Mouse (Mus musculus): ENCODE data around the gene Cd47. TPM values are rescaled to one million over a fixed set of nuclear protein-coding genes. Genes with fewer than 3 reads are reported as not detected.

Gene Cd47
- total RNA-seq, 2 experiments from 2014 or later: 145 to 360 TPM

DNA sequence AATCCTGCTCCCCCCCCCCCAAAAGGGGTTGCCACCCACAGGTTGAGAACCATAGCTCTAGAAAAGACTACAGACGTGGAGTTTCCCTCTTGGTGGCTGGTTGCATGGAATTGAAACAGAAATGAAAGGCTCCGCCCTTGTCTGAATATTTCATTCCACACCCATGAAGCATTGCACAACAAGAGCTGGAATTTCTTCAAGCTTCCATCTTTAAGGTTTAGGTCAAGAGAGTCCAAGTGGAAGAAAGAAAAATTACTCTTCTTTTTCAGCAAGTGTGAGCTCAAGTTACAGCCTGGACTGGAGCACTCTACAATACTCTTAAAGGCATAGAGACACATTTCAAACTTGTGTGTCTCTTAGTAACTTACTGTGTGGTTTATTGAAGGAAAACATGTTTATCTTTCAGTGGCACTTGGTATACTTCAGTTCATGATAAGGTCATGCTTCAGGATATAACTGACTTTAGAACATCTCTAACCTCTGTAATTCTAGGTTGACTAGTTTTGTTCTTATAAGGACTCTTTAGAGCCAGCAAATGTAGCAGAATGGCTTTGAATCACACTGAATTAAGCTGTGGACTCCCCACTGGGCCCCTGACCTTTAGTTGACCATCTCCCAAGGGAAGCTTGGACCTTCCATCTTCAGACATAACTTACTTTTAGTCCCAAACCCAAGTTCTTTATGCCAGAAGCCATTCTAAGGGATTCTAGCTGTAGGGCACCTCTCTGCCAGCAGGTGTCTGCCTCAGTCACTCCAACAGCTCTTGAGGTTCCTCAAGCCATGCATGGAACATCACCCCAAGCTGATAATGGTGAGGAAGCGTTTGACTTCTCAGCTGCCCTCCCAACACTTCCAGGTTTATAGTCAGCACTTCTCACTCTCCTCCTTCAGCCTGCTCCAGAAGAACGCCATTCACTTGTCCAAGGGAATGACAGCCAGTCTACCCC, 58.8 kb downstream of the Cd47 start:
- ATAC-seq (ENCODE audit: poor library complexity, severe bottlenecking): no peak

DNA sequence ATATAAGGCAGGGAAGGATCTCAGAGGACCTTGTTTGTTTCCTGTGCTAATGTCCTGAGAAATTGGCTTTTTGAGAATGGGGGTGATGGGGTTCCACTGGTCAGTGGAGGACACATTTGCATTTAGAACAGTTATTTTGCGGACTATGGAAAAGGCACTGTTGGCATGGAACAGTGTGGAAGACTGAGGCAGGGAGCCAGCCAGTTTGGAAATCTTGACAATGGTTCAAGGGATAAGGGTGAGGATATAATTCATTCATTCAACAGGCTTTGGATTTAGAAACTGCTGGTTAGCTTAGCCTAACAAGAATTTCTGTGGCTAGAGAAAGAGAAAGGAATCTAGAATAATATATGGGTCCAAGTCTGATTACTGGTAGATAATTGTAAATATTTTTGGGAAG, 61.7 kb downstream of the Cd47 start:
- no peak for ATAC-seq (ENCODE audit: poor library complexity, severe bottlenecking)

DNA sequence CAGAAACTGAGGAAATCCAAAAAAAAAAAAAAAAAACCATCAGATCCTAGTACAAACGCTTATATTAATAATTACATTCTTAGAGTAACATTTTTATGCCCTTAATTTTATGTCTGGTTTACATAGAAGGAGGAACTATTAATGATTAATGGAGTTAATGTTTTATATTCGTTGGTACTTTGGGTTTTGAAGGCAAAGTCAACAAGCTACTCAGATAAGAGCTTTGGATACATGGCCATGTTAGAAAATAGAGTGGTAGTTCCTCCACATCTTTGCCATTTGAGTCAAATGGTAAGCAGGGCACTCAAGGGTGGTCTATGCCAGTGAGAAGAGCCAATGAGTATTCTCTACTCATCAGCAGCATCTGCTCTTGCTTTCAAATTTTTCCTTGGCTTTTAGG, 66.3 kb downstream of the Cd47 start:
- no peak for ATAC-seq (ENCODE audit: poor library complexity, severe bottlenecking)

DNA sequence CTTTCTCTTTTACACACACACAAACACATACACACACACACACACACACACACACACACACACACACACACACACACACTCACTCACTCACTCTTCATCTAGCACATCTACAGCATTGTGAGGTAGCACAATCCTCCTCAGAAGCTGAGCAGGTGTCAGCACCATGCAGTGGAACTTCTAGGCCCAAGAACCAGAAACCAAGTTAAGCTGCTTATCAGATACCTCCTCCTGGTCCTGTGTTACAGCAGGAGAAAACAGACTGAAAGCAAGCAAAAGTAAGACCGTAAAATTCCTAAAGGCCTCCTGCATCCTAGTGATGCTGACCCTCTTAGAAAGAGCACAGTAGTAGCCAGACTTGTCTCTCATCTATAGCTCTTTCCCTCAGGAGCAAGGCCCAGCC, 67.9 kb downstream of the Cd47 start:
- ATAC-seq (ENCODE audit: poor library complexity, severe bottlenecking): no peak

DNA sequence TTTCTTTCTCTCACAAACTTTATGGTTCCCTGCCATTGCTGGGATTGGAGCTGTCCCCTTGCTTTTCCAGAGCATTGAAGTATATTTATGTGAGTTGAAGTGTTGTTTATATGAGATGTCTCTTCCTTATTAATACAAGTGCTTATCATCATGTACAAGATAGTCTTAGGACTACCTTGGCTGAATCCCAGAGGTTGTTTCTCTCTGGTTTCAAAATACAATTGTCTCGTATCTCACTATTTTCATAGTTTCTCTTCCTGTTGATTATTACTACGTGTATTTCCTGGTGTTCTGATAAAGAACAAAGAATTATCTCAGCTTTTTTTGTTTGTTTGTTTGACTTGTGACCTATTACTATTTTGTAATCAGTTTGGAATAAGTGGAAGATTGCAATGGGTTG, 73.6 kb downstream of the Cd47 start:
- no peak for ATAC-seq (ENCODE audit: poor library complexity, severe bottlenecking)

DNA sequence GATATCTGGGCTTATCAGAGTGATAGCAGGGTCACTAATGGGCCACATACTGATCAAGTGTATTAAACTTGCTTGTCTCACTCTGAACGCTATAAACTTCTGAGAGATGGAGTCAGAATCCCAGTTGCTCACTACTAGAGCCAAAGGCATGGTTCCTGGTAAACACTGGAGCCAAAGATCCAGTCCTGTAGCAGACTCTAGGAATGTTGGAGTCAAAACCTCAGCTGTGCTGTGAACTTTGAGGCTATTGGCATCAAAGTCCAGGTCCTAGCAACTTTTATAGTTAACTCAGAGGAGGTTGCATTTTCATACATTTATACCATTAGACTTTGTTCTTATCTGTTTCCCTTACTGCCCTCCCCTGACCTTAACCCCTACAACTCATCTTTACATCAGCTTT, 74.2 kb downstream of the Cd47 start:
- no peak for ATAC-seq (ENCODE audit: poor library complexity, severe bottlenecking)

DNA sequence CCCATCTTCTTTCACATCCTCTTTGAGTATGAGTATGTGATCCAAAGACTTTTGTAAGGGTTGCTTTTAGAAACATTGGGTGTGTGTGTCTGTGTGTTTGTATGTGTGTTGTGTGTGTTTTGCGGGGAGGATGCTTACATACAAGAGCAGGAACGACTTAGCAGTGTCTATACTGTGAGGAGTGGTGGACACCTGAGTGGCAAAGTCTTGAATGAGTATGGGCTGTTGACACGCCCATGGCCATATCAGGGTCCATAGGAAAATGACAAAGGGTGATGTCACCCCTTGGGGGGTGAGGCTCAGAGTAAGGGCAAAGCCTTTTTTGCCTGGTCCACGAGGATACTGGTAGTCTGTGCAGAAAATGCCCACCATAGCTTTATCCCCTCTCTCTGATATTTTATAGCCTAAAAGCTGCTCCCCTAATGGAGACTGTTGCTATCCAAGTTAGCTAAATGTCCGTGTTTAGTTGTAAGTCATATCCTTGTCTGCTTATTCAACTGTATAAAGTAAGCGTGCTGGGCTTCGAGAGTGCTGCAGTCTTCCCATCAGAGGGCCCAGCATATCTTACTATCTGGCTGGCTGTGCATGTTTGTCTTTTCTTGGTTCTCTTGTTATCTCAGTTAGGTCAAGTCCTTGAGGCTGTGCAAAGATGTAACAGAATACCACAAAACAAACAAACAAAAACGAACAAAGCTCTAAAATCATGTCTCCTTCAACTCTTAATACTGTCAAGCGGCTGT, 76.1 kb downstream of the Cd47 start:
- ATAC-seq (ENCODE audit: poor library complexity, severe bottlenecking): peak; percentile 44

DNA sequence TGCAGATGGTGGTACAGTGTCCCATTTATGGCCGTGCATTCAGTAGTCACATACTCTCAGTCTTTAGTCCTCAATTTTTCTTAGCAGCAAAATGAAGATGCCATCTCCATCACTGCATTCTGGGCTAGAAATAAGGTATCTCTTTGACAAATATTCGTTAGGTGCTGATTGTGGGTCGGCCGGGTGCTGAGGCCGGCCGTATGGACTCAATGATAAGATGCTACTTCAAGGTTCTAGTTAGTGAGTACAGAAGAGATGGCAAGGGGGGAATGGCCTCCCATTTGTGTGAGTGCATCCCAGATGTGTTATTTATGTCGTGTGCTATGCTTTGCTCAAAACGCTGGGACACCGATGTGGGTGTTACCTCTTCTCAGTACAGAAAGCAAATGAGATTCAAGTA, 76.9 kb downstream of the Cd47 start:
- no peak for ATAC-seq (ENCODE audit: poor library complexity, severe bottlenecking)

DNA sequence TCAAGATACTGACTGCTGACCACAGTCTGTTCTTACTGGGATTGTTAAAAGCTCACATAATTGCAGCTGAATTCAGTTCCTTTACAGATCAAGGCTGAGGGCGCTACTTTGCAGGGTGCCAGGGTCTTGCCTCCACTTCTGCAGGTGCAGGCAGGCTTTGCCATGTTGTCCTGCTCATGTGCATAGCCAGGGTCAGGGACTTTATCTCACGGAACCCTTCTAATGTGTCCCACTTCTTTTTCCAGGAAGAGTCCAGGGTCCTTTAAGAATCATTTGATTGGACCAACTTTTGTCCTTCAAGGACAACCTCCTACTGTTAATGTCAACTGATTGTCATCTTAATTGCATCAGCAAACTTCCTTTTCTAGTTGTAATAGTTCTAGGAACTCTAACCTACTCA, 77.7 kb downstream of the Cd47 start:
- no peak for ATAC-seq (ENCODE audit: poor library complexity, severe bottlenecking)

DNA sequence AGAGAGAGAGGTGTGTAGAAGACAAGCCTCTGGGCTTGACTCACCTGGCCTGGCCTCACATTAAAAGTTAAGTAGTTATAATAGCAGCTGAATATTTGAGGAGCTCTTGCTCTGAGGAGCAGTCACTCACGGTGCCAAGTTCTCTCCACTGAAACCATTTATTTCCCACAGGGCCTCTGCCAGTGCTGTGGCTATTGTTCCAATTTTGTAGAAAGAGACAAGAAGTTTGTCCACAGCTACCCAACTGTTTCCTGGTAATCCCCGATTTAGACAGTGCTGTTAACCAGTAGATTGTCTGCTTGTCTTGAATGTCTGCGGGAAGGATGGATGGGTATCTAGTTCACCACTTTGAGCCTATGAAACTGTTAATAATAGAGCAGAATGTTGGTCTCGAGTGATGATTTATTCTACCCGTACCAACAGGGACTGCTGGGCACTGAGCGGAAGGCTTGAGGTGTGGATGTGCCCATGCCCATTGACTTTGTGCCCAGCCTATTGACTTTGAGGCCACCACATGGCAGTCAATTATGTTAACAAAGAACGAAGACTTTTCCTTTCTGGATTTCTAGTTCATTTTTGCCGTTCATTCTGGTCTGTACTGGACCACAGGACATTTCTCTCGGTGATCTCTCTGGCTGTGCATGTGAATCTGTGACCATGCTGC, 86.2 kb downstream of the Cd47 start:
- no peak for ATAC-seq (ENCODE audit: poor library complexity, severe bottlenecking)

DNA sequence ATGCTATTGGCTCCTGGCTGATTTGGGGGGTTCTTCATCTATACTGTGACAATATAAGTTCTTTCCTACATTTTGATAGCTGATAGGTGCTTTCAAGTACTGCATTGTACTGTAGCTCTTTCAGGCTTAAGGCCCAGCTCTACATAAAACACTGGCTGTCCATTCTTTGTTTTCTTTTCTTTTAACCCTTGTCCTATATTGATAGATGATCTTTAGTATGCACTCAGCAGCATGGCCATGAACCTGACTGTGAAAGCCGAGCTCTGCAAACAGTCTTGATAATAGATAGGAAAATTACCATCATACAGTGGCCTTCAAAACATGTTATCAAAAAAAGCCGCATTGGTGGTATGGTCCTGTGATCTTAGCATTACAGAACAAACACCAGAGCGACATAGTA, 87.0 kb downstream of the Cd47 start:
- ATAC-seq (ENCODE audit: poor library complexity, severe bottlenecking): no peak

DNA sequence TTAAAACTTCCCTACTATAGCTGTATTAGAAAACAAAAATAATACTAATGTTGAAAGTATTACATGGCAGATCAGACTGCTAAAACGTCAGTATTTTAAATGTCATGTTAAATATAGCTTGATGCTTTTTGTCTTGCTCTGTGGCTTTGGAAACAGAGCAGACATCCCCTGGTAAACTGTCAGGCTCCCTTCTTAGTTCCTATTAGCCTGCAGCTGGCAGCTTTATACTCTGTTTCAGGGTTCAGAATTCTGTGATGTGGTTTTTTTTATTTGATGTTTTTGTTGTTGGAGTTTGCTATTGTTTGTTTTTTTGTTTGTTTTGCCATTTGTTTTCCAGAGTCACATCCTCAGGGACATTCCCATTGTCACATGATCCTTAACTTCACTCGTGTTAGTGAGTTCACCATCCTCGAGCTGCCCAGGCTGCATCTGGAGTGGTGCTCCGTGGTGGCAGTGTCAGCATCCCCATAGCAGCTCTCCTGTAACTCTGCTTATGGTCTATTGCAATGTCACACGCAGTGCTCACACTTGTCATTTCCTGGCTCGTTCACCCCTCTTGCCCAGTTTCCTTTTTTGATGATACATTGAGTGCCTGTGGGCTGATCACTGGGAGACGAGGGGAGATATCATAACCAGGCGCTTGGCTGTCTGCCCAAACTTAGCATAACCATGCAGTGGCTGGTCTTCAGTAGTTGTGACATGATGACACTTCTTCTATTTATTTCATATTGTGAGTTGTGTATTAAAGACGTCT, 87.7 kb downstream of the Cd47 start:
- ATAC-seq (ENCODE audit: poor library complexity, severe bottlenecking): peak; percentile 81

DNA sequence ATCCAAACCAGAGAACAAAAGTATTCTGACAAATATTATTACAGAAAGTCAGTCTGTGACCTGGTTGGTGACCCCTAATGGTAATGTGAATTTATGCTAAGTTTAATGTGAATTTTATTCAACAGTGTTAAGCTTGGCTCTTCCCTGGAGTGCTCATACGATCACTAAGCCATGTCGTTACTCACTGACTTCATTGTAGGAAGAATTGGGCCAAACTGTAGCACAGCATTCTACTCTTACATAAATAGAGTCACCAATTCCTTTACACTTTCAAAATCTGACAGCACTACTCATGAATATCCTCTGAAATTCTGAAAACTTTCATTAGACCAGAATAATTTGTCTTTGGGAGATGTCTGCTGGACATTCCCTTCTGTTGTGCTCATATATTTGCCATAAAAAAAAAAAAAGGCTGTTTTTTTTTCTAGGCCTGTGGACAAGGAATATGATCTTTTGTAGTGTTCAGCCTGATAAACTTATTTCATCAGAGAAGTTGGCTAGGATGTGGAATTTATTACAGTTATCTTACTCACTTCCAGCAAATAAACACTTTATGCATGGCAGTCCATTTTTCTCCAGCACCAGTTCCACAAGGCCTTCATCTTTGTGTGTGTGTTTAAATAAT, 88.8 kb downstream of the Cd47 start:
- ATAC-seq (ENCODE audit: poor library complexity, severe bottlenecking): no peak

DNA sequence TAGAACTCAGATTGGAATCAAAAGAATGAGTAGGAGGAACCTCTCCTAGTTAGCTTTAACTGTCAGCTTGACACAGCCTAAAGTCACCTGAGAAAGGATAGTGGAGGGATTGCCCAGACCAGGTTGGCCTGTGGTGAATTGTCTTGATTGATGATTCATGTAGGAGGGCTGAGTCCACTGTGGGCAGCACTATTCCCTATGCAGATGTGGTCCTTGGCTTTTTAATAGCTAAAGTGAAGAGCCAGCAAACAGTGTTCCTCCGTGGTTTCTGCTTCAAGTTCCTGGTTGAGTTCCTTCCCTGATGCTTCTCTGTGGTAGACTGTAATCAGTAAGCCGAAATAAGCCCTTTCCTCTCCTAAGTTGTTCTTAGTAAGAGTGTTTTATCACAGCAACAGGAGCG, 91.9 kb downstream of the Cd47 start:
- no peak for ATAC-seq (ENCODE audit: poor library complexity, severe bottlenecking)

DNA sequence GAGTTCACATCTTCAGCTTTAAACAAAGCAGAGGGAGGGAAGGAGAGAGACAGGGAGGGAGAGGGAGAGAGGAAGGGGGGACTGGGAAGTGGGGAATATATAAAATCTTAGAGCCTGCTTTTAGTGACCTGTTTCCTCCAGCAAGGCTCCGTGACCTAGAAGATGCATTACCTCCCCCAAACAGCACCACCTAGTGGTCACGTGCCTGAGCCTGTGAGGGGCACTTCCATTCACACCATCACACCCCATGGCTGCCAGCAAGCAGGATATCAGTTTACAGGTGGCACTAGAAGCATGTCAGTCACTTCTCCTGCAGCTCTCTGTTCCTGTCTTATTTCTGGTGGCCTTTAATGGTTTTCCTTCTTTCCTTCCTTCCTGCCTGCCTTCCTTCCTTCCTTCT, 92.6 kb downstream of the Cd47 start:
- ATAC-seq (ENCODE audit: poor library complexity, severe bottlenecking): 0 out of 2 replicates have a peak, but pooled peaks have one; percentile 31

DNA sequence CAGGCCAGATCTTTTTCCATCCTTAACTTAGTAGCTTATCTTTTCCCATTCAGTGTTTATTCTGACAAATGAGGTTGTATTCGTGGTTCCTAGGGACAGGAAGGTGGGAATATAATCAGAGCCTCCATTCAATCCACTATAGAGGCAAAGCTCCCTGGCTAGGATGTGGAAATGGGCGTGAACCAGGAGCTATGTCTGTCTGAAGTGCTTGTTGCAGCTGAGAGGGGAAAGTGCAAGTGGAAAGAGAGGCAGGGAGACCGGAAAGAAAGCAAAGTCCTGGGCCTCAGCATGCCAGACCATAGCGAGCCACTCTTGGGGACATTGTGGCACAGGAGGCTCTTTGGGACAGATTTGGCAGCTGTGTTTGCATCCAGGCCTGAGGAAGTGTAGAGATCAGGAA, 94.3 kb downstream of the Cd47 start:
- no peak for ATAC-seq (ENCODE audit: poor library complexity, severe bottlenecking)

DNA sequence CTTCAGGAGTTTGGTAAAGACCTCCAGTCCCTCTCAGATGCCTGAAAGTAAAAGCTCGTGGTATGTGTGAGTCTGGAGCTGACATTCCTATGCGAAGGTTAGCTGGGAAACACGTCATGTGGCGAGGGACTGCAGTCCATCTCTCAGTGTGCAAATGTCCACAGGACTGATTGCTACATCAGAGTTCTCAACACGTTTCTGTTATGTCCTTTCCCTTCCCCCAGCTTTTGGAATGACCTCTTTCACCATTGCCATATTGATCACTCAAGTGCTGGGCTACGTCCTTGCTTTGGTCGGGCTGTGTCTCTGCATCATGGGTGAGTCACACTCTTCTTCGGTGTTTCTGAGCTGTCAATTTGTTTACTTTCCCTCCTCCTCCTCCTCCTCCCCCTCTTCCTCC, 95.8 kb downstream of the Cd47 start:
- ATAC-seq (ENCODE audit: poor library complexity, severe bottlenecking): no peak

DNA sequence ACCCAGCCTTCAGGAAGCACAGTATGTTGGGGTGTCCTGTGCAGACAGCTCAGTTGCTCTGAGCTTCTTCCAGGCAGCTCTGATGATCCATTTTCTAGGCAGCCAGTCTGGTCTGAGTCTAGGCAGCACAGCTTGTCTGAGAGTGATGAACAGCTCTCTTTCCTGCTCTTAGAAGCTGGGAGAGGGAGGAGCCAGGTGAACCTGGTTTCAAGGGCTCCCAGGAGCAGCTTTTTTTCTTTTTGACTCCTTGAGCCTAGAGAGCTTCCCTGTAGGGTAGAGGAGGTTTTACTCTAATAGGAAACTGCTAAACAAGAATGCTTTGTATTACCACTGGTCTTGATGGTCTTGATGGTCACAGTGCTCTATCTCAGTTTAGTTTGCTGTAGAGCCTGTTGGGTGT, 101.1 kb downstream of the Cd47 start:
- no peak for ATAC-seq (ENCODE audit: poor library complexity, severe bottlenecking)

DNA sequence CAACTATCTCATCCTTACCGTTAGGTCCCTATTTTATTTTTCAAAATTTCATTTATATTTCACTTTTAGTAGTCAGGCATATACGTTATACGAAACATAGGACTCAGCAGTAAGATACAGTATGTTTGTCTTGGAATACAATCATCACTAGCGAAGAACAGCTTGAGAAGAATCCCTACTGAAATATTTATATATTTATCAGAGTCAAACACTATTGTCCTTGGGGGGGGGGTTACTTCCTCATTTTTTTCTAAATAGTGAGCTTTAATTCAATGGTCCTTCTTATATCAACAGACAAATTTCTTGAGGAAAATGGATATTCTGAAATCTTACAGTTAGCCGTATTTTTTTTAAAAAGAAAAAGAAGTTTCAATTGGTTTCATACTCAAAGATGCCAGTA, 101.8 kb downstream of the Cd47 start:
- ATAC-seq (ENCODE audit: poor library complexity, severe bottlenecking): no peak

DNA sequence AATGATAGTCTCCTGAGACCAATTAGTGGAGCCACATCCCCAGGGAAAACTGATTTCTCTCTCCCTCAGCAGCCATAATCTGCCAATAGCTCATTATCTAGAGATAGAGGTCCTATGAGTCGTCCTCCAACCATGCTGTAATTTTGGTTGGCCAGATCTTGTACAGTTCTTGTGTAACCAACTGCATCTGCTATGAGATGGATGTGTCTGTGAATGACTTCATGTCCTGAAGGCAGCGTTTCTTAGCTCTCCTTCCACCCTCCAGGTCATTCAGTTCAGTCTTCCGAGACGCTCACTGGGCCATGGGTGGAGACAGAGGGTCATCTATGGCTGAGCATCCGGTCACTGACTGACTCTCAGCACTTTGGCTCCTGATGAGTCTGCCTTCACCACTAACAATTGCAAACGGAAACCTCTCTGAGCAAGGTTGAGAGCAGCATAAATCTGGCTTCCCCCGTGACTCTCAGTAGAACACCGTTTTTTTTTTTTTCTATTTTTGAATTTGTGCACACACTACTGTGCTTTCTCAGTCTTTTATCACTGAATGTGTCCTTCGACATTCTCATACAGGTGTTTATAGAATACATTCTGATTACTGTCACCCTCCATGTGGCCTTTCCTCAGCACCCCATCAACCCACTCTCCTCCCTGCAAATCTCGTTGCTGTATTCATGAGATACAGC, 104.1 kb downstream of the Cd47 start:
- ATAC-seq (ENCODE audit: poor library complexity, severe bottlenecking): no peak
